Mouse (Mus musculus) heart, postnatal 0 days (tissue): ENCODE measurements around the gene Olfr1359.
"Not testable (repeated sequence)": the region's sequence is repeated elsewhere in the genome, so short reads cannot be mapped to it uniquely, and the experiment has no call there.

Experiments used
- CTCF ChIP-seq: IDR thresholded peaks from 2 replicates; pipeline ENCODE4 v1.5.1; 2016; ENCODE audit warnings: antibody characterized with exemption, control low read depth, low read depth
- EP300 ChIP-seq: IDR thresholded peaks from 2 replicates; pipeline ENCODE4 v1.6.1; 2016; ENCODE audit warnings: antibody characterized with exemption, low read depth

DNA sequence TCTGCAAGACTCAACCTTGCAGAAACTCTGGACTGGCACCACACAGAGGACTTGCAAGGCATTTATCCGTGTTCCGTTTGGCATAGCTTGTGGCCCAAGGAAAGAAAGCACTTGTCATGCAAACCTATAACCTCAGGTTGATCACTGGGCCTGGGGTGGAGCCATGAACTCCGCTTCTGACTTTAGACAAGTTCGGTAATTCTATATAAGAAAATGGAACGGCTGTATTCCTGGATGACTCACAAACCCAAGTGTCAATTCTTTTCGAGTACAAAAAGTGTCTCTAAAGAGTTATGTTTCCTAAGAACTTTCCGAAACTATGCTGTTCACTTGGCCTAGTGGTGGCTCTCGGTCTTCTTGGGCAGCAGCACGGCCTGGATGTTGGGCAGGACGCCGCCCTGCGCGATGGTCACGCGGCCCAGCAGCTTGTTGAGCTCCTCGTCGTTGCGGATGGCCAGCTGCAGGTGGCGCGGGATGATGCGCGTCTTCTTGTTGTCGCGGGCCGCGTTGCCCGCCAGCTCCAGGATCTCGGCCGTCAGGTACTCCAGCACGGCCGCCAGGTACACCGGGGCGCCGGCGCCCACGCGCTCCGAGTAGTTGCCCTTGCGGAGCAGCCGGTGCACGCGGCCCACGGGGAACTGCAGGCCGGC lies 23.3 kb downstream of the Olfr1359 start:
- not testable (repeated sequence) for TF ChIP-seq CTCF, EP300
